Mouse (Mus musculus): ENCODE measurements around the gene Trove2. TPM values are rescaled to one million over a fixed set of nuclear protein-coding genes. Genes with fewer than 3 reads are reported as not detected.
A peak's percentile ranks its signal among the peaks of the same experiment; 100 is the strongest.
"Not testable (repeated sequence)": the region's sequence is repeated elsewhere in the genome, so short reads cannot be mapped to it uniquely, and the experiment has no call there.

The Trove2 gene
- polyA plus RNA-seq, 1 experiment from 2014 or later: 3.4 TPM

DNA sequence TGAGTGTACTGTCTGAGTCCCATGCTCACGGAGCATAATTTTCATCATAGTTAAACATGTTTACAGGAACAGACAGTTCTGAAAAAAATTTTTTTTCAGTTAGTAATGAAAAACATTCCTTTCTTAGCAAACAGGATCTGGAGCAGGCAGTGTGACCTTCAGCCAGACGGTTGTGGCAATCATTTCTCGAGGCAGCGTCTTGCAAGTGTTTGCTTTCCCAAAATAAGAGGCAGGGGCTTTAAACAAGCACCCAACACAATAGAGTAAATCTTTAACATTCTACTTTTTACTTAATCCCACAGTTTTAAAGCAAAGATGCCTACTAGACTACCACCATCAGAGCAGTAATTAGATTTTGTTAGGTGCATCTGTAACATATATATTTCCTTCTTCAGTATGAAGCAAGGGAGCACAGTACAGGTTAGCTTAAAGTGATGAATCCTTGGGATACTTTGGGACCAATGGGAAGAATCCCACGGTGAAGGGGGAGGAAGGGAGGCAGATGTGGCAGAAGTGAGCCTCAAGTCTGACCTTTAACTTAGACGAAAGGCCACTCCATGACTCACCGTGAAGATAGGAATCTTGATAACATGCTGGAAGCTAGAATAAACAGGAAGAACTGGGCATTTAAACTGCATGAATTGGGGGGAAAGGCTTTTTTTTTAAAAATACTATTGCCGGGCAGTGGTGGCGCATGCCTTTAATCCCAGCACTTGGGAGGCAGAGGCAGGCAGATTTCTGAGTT is 49.0 kb downstream of the Trove2 start:
- no peak for TF ChIP-seq CTCF (IDR thresholded peaks at IDR 0.05; ENCODE audit: low read depth)
- H3K27me3 ChIP-seq (replicated peaks; ENCODE audit: control insufficient read depth, insufficient read depth, low read length): no peaks in the 10 kb centered on the region
- H3K27ac ChIP-seq (ENCODE audit: low read depth, low read length): no peak overlapping the region
- no peak overlapping the region for H3K9ac ChIP-seq (ENCODE audit: low read depth, low read length)
- no peak overlapping the region for H3K4me2 ChIP-seq (replicated peaks; ENCODE audit: low read depth)
- ATAC-seq: peak; percentile 76
- no peaks in the 10 kb centered on the region for H3K36me3 ChIP-seq (ENCODE audit: control insufficient read depth, insufficient read depth)
- H3K9me3 ChIP-seq (ENCODE audit: control insufficient read depth): no peaks in the 10 kb centered on the region
- 33% methylated on average over 9 of the region's 9 CpGs for WGBS
- H3K4me1 ChIP-seq (replicated peaks; ENCODE audit: control insufficient read depth, insufficient read depth, low read length): no peaks in the 10 kb centered on the region
- no peak overlapping the region for H3K4me3 ChIP-seq (ENCODE audit: low read depth, low read length)

DNA sequence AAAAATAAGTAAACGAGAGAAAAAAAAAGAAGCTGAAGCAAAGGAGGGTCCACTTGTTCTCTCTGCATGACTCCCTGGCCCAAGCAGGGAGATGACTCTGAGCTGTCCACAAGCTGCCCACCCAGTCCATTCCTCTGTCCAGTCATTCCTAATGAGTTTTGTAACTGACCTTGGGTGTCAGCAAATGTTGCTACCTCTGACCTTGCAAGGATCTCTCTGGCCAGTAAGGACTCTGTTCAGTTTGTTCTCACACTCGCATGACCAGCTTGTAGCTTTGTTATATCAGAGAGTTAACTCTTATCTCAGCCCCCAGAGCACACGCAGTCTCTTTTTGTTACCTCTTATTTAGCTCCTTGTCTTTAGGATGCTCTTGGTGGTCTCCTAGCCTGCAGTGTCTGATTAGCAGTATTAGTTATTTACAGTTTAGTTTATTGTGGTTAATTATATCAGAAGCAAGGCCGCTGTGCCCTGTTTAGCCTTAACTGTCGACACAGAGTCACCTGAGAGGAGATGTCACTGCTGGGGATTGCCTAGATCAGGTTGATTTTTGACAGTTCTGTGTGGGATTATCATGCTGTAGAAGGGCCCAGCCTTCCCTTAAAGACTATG is 52.3 kb downstream of the Trove2 start:
- no peaks in the 10 kb centered on the region for H3K36me3 ChIP-seq (ENCODE audit: control insufficient read depth, insufficient read depth)
- no peaks in the 10 kb centered on the region for H3K9me3 ChIP-seq (ENCODE audit: control insufficient read depth)
- no peak for TF ChIP-seq CTCF (IDR thresholded peaks at IDR 0.05; ENCODE audit: low read depth)
- no peak overlapping the region for H3K27ac ChIP-seq (ENCODE audit: low read depth, low read length)
- H3K27me3 ChIP-seq (replicated peaks; ENCODE audit: control insufficient read depth, insufficient read depth, low read length): no peaks in the 10 kb centered on the region
- 73% methylated on average over 5 of the region's 5 CpGs for WGBS
- H3K4me3 ChIP-seq (ENCODE audit: low read depth, low read length): no peak overlapping the region
- H3K4me2 ChIP-seq (replicated peaks; ENCODE audit: low read depth): no peak overlapping the region
- no peak for ATAC-seq
- H3K4me1 ChIP-seq (replicated peaks; ENCODE audit: control insufficient read depth, insufficient read depth, low read length): no peaks in the 10 kb centered on the region
- no peak overlapping the region for H3K9ac ChIP-seq (ENCODE audit: low read depth, low read length)

DNA sequence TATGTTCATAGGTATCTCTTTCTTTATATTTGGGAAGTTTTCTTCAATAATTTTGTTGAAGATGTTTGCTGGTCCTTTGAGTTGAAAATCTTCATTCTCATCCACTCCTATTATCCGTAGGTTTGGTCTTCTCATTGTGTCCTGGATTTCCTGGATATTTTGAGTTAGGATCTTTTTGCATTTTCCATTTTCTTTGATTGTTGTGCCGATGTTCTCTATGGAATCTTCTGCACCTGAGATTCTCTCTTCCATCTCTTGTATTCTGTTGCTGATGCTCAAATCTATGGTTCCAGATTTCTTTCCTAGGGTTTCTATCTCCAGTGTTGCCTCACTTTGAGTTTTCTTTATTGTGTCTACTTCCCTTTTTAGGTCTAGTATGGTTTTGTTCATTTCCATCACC is 60.8 kb downstream of the Trove2 start, which contains the start of gene Glrx2:
TSS of gene Glrx2 (plus strand) at position 301 of the 400 bp plus-strand sequence.
- H3K27me3 ChIP-seq (replicated peaks; ENCODE audit: control insufficient read depth, insufficient read depth, low read length); ATAC-seq; H3K4me3 ChIP-seq (ENCODE audit: low read depth, low read length); H3K36me3 ChIP-seq (ENCODE audit: control insufficient read depth, insufficient read depth); H3K9ac ChIP-seq (ENCODE audit: low read depth, low read length); H3K9me3 ChIP-seq (ENCODE audit: control insufficient read depth); H3K27ac ChIP-seq (ENCODE audit: low read depth, low read length); H3K4me1 ChIP-seq (replicated peaks; ENCODE audit: control insufficient read depth, insufficient read depth, low read length); H3K4me2 ChIP-seq (replicated peaks; ENCODE audit: low read depth): not testable (repeated sequence)
- no CpG with 5 or more reads among the region's 2 CpGs for WGBS

DNA sequence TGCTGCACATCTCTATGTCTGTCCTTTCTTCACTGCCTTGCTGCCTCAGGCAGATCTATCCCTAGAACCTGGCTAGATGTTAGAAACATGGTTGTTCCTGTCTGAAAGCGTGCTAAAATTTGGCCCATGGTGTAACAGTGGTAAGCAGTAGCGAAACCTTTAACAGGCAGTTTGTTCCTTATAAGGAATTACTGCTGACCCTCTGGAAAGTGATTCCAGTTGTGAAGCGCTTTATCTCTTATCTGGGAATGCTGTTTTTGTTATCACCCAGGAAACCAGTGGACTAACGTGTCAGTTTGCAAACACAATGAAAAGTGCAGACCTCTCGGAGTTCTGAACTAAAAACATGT is 66.3 kb downstream of the Trove2 start:
- H3K9me3 ChIP-seq (ENCODE audit: control insufficient read depth): no peaks in the 10 kb centered on the region
- H3K27me3 ChIP-seq (replicated peaks; ENCODE audit: control insufficient read depth, insufficient read depth, low read length): no peaks in the 10 kb centered on the region
- no peaks in the 10 kb centered on the region for H3K4me1 ChIP-seq (replicated peaks; ENCODE audit: control insufficient read depth, insufficient read depth, low read length)
- 40% methylated on average over 5 of the region's 5 CpGs for WGBS
- no peaks in the 10 kb centered on the region for H3K36me3 ChIP-seq (ENCODE audit: control insufficient read depth, insufficient read depth)
- no peak overlapping the region for H3K4me2 ChIP-seq (replicated peaks; ENCODE audit: low read depth)
- no peak for TF ChIP-seq CTCF (IDR thresholded peaks at IDR 0.05; ENCODE audit: low read depth)
- no peak overlapping the region for H3K27ac ChIP-seq (ENCODE audit: low read depth, low read length)
- no peak for ATAC-seq
- H3K9ac ChIP-seq (ENCODE audit: low read depth, low read length): no peak overlapping the region
- no peak overlapping the region for H3K4me3 ChIP-seq (ENCODE audit: low read depth, low read length)

DNA sequence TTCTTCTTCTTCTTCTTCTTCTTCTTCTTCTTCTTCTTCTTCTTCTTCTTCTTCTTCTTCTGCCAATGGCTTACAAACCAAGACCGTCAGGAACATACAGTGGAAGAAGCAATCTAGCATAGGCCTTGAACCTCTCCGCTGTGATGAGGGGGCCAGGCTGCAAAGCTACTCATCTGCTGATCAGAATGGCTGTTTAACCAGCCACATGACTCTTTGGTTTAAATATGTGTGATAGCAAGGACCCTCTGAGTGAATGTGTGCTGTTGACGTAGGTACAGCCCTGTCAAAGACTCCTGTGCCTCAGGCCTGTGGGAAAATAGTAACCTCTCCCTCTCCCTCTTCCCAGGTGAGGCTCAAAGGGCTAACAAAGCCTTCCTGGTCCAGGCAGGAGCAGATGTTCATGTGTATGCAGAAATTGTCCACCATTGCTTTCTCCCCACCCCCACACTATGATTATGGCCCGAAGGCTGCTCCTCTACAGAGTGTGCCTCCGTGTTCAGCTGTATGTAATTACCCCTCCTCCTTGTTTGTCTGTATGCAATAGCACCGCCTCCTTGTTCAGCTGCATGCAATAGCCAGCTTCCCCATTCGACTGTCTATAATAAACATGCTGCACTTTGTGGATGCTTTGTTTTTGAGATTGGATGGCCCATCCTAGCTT is 66.8 kb downstream of the Trove2 start:
- no peaks in the 10 kb centered on the region for H3K27me3 ChIP-seq (replicated peaks; ENCODE audit: control insufficient read depth, insufficient read depth, low read length)
- H3K4me3 ChIP-seq (ENCODE audit: low read depth, low read length): no peak overlapping the region
- WGBS: 48% methylated on average over 7 of the region's 7 CpGs
- no peak overlapping the region for H3K4me2 ChIP-seq (replicated peaks; ENCODE audit: low read depth)
- ATAC-seq: 0 out of 2 replicates have a peak, but pooled peaks have one; percentile 22
- H3K36me3 ChIP-seq (ENCODE audit: control insufficient read depth, insufficient read depth): no peaks in the 10 kb centered on the region
- no peak for TF ChIP-seq CTCF (IDR thresholded peaks at IDR 0.05; ENCODE audit: low read depth)
- H3K4me1 ChIP-seq (replicated peaks; ENCODE audit: control insufficient read depth, insufficient read depth, low read length): no peaks in the 10 kb centered on the region
- H3K9me3 ChIP-seq (ENCODE audit: control insufficient read depth): no peaks in the 10 kb centered on the region
- H3K9ac ChIP-seq (ENCODE audit: low read depth, low read length): no peak overlapping the region
- no peak overlapping the region for H3K27ac ChIP-seq (ENCODE audit: low read depth, low read length)

DNA sequence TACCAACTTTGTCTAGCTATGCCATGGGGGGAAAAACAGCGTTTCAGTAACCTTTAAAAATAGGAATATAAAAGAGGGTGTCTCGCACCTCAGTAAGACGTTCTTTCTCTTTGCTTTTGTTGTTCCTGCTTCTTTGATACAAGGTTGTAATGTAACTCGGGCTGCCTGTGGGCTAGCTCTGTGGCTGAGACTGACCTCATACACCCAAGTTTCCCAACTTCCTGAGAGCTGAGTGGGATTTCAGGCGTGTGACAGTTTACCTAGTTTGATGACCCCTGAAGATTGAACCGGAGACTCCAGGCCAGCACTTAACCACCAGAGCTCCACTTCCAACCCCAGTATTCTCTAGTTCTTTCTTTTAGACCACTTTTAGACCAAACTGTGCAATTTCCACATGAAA is 68.5 kb downstream of the Trove2 start:
- Histone ChIP-seq H3K9ac (ENCODE audit: low read depth, low read length) (no peak overlapping the region), H3K4me2 (replicated peaks; ENCODE audit: low read depth) (no peak overlapping the region), H3K4me1 (replicated peaks; ENCODE audit: control insufficient read depth, insufficient read depth, low read length) (no peaks in the 10 kb centered on the region), H3K27me3 (replicated peaks; ENCODE audit: control insufficient read depth, insufficient read depth, low read length) (no peaks in the 10 kb centered on the region), H3K4me3 (ENCODE audit: low read depth, low read length) (no peak overlapping the region), H3K36me3 (ENCODE audit: control insufficient read depth, insufficient read depth) (no peaks in the 10 kb centered on the region), H3K27ac (ENCODE audit: low read depth, low read length) (no peak overlapping the region), H3K9me3 (ENCODE audit: control insufficient read depth) (no peaks in the 10 kb centered on the region)
- 59% methylated on average over 6 of the region's 6 CpGs for WGBS
- no peak for ATAC-seq
- no peak for TF ChIP-seq CTCF (IDR thresholded peaks at IDR 0.05; ENCODE audit: low read depth)
